Comparison of ENCODE assay signal across 23 mouse cellular contexts in the genomic region with DNA sequence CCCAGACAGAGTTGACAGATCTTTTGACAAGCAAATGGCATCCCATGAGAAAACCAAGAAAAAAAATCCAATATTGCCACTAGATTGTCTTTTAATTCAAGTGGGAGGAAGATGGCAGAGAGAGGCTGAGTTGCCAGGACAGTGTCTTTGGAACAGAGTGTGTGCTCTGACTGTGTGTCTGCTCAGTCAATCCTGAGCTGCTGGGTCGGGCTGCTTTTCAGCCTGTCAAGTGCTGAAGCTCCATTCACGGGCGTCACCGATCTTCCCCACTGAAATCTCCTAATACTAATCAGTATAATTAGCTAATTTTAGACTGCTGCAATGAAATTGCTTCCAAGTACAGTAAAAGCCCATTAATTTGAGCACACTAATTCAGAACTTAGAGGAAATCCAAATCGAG. TPM values are rescaled to one million over a fixed set of nuclear protein-coding genes. Genes with fewer than 3 reads are reported as not detected.
"Had no signal": no experiment of that assay in that cellular context is flagged by ENCODE, and none has a peak within 500 bp of the region (broad histone marks: within the 10 kb centered on the region; RNA-seq: fewer than 3 reads in every experiment).

No protein-coding gene starts in this region.

- H3K36me3 ChIP-seq: lung, embryonic 15.5 days; midbrain, embryonic 15.5 days; neural tube, embryonic 12.5 days had no signal

- ATAC-seq: lung, postnatal 0 days; midbrain, embryonic 13.5 days; midbrain, embryonic 15.5 days had no signal

- H3K4me3 ChIP-seq: lung, embryonic 15.5 days; megakaryocyte, embryonic 14.5 days; midbrain, embryonic 13.5 days; midbrain, embryonic 15.5 days; neural tube, embryonic 12.5 days had no signal

- H3K9me3 ChIP-seq: lung, embryonic 15.5 days; megakaryocyte, embryonic 14.5 days; midbrain, embryonic 13.5 days; midbrain, embryonic 15.5 days; neural tube, embryonic 12.5 days had no signal

- H3K4me2 ChIP-seq: lung, embryonic 15.5 days; midbrain, embryonic 11.5 days; midbrain, embryonic 13.5 days; midbrain, embryonic 15.5 days; neural tube, embryonic 12.5 days had no signal

- H3K9ac ChIP-seq: lung, embryonic 15.5 days; midbrain, embryonic 13.5 days; midbrain, embryonic 15.5 days; neural tube, embryonic 12.5 days had no signal

- H3K27ac ChIP-seq: lung, embryonic 15.5 days; macrophage; midbrain, embryonic 13.5 days; midbrain, embryonic 15.5 days; neural tube, embryonic 12.5 days had no signal

- DNase-seq: lung, adult 2 months; lung, postnatal 14 days; lung, postnatal 36 days; right cerebral cortex, postnatal 14 days; thymus, adult 18-20 months; thymus, postnatal 14 days; thymus, postnatal 36 days had no signal

- H3K27me3 ChIP-seq: lung, embryonic 15.5 days; midbrain, embryonic 13.5 days; midbrain, embryonic 15.5 days; neural tube, embryonic 12.5 days had no signal

- H3K4me1 ChIP-seq: lung, embryonic 15.5 days; megakaryocyte, embryonic 14.5 days; midbrain, embryonic 13.5 days; midbrain, embryonic 15.5 days; neural tube, embryonic 12.5 days had no signal

RNA-seq across cellular contexts. Expression of gene Fate1, which starts 1.5 kb away (rescaled TPM):
- total RNA-seq: megakaryocyte progenitor cell, adult 5-6 weeks; monocyte, adult 5-6 weeks; neutrophil, adult 5-6 weeks had no signal
- polyA plus RNA-seq: lung, adult 2 months; macrophage; midbrain, embryonic 11.5 days; midbrain, embryonic 13.5 days; midbrain, postnatal 0 days; neural tube, embryonic 12.5 days; spleen, adult 2 months; stomach, embryonic 14.5 days; stomach, embryonic 16.5 days; thymus, postnatal 0 days had no signal

RNA-seq across cellular contexts. Expression of gene Prrg3, which starts 8.9 kb away (rescaled TPM):
- total RNA-seq: megakaryocyte progenitor cell, adult 5-6 weeks; monocyte, adult 5-6 weeks; neutrophil, adult 5-6 weeks had no signal
- polyA plus RNA-seq: macrophage had no signal

RNA-seq across cellular contexts. Expression of gene Cnga2, which starts 20.3 kb away (rescaled TPM):
- total RNA-seq: megakaryocyte progenitor cell, adult 5-6 weeks; monocyte, adult 5-6 weeks; neutrophil, adult 5-6 weeks had no signal
- polyA plus RNA-seq: macrophage; spleen, adult 2 months had no signal

RNA-seq across cellular contexts. Expression of gene Gm1141, which starts 50.5 kb away (rescaled TPM):
- total RNA-seq: monocyte, adult 5-6 weeks had no signal
- polyA plus RNA-seq: lung, embryonic 15.5 days; midbrain, embryonic 11.5 days; neural tube, embryonic 12.5 days; stomach, embryonic 14.5 days had no signal
